Comparison of ENCODE assay signal across 14 mouse cellular contexts in the genomic region with DNA sequence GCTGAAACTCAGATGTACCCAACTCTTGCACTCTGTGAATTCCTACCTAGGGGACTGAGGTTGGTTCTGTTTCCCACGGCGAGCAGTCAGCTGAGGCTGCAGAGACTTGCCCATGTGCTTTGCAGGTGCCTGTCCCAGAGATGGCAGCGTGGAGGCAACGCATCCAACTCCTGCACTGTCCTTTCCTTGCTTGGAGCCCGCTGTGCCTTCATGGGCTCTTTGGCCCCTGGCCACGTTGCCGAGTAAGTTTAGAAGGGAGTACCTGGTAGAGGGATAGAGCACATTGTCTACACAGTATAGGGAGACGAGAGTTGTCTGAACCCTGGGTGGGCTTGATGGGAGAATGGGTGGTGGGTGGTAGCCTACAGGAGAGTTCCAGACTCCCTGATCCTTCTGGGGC. TPM values are rescaled to one million over a fixed set of nuclear protein-coding genes. Genes with fewer than 3 reads are reported as not detected.
"Had no signal": no experiment of that assay in that cellular context is flagged by ENCODE, and none has a peak within 500 bp of the region (broad histone marks: within the 10 kb centered on the region; RNA-seq: fewer than 3 reads in every experiment).

No protein-coding gene starts in this region.

- H3K9me3 ChIP-seq: limb, embryonic 12.5 days; limb, embryonic 15.5 days; liver, embryonic 12.5 days; liver, embryonic 15.5 days had no signal

- H3K4me2 ChIP-seq: limb, embryonic 12.5 days; limb, embryonic 15.5 days; liver, embryonic 15.5 days; midbrain, embryonic 11.5 days had no signal

- H3K9ac ChIP-seq: limb, embryonic 12.5 days; limb, embryonic 15.5 days; liver, embryonic 12.5 days; liver, embryonic 15.5 days had no signal

- H3K4me3 ChIP-seq: limb, embryonic 12.5 days; limb, embryonic 15.5 days; liver, embryonic 12.5 days; liver, embryonic 15.5 days had no signal

- DNase-seq: left cerebral cortex, postnatal 4 days; midbrain, embryonic 14.5 days; thymus, adult 2 months; thymus, postnatal 14 days; thymus, postnatal 4 days had no signal

- ATAC-seq: inflammation-experienced regulatory T-cells, adult 6 months; intestine, embryonic 16.5 days; liver, embryonic 12.5 days had no signal

- H3K27ac ChIP-seq: limb, embryonic 12.5 days; limb, embryonic 15.5 days; liver, embryonic 12.5 days; liver, embryonic 15.5 days; stomach, postnatal 0 days had no signal

- H3K27me3 ChIP-seq: limb, embryonic 12.5 days; limb, embryonic 15.5 days; liver, embryonic 12.5 days; liver, embryonic 15.5 days had no signal

RNA-seq across cellular contexts. Expression of gene Cgref1, which starts 20.8 kb away (rescaled TPM):
- total RNA-seq: megakaryocyte-erythroid progenitor cell, adult 5-6 weeks had no signal
- polyA plus RNA-seq: inflammation-experienced regulatory T-cells, adult 6 months had no signal
